Mouse (Mus musculus): ENCODE measurements around the gene Sipa1l1.

DNA sequence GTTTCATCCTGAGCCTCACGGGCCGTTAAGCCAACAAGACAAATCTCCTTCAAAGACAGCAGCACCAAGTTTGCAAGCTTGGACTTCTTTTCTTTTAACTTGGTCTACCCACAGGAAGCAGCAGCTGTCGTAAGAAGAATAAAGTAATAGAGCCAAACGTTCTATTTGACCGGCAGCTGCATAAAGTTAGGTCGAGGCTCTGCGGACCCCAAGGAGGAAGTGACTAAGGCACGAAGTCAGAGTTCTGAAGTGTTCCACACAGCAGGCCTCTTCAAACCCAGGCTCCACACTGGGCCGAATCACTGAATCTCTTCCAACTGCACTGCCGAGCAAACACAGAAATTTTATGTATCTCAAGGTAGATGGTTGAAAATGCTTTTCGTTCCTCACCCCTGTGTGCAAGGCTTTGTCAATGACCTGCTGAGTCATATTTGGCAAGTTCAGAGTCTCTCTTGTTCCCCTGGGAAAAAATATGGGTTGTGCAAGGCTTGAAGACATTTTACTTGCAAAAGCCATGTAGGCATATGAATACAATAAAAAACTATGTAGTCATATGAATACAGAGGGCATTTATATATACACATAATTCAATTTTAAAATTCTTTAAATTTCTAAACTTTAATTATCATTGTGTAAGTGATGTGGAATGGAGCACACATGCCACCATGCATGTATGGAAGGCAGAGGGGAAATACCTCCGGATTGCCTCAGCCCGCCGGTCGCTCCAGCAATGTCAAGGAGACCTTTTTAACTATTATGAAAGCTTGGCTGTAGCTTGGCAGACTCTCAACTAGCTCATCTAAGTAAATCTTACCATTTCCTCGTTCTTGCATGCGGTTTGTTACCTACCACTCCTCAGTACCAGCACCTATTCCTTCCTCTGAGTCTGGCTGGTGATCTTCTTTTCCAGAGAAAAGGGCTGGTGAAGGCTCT, 29.6 kb upstream of the Sipa1l1 start:
- TF ChIP-seq CTCF (IDR thresholded peaks at IDR 0.05; ENCODE audit: low read depth), result no peak
- no peak for TF ChIP-seq EP300 (IDR thresholded peaks at IDR 0.05; ENCODE audit: low read depth)
